Mouse (Mus musculus): ENCODE results near the gene Rela. TPM values are rescaled to one million over a fixed set of nuclear protein-coding genes. Genes with fewer than 3 reads are reported as not detected.
"Not testable (repeated sequence)": the region's sequence is repeated elsewhere in the genome, so short reads cannot be mapped to it uniquely, and the experiment has no call there.

Gene Rela
- total RNA-seq, 2 experiments from 2014 or later, result 17.2 to 17.7 TPM

DNA sequence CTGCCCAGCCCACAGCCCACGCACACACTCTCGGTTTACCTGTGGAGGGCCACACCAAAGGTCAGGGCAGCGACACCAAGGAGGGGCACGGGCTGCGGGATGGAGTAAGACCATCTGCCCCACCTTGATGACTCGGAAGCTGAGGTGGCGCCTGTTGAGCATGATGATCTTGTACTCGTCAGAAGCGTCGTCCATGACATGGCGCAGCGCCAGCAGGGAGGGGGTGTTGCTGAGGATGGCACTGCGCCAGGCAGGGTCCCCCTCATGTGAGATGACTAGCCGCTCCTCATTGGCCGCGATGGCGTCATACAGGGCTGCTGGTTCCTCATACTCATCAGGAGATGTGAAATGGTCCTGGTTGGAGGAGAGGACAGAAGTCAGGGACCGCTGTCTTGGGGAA lies 29.1 kb downstream of the Rela start:
- no peak for DNase-seq

DNA sequence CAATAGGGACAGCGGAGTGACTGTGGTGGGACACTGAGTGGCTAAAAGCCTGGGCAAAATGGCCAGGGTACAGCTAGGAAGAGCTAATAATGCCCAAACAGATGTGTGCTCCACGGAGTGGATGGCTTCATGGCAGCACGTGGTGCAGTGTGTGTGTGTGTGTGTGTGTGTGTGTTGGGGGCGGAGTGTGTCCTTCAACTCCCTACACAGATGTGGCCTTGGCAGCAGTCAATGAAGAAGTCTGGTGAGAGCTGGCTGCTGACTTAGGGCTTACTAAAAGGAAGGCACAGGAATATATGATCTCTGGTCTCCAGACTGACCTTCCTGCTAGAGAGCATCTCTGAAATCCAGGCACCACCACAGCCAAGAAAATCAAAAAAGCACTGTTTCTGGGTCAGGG lies 31.1 kb downstream of the Rela start:
- DNase-seq, result no peak

DNA sequence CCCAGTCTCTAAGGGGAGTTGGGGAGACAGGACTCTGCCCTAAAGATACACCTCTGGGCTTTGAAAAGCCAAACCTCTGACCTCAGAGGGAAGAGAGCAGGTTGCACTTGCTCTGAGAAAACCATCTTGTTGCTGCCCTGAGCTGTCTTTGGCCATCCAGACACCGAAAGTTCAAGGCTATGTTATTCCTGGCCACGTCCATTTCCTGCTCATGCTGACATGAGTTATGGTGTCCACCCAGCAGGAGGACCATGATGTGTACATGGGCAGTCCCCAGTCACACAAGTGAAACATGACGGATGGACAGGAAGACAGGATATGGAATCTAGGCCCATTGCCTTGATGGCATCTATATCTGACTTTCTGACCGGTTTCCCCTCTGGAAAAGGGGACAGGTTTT lies 43.1 kb downstream of the Rela start:
- DNase-seq, result no peak

DNA sequence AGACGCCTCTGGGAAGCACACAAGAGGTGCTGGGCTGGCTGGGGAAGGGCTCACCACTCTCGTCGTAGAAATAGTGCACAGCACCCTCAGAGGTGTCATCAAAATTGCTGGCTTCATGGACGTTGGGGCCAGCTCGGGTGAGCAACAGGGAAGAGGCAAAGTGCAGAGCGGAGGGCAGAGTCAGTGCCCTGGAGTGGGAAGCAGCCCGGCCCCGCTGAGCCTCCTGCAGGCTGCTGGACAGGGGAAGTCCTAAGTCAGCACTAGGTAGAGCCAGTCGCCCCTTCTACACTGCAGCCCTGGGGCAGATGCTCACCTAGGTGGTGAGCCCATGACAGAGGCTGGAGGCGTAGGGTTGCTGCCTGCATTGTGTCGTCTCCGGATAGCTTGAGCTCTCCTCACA lies 47.0 kb downstream of the Rela start:
- DNase-seq, result no peak

DNA sequence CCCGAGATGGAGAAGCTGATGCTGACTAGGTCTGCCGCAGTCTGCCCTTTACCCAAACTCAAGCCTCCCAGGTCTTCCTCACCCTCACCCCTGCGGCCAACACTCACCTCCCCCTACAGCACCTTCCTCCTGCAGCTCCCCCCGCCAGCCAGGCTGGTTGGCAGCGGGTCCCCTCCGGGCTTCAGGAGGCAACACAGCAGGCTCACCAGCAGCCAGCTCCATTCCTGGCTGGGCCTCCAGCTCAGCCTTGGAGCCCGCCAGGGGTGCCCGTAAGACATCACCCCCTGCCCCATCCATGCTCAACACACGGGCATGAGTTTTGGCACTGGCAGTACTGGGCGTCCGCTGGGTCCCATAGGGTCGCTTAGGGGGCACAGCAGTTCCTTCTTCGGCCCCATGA lies 47.7 kb downstream of the Rela start:
- no peak for DNase-seq

DNA sequence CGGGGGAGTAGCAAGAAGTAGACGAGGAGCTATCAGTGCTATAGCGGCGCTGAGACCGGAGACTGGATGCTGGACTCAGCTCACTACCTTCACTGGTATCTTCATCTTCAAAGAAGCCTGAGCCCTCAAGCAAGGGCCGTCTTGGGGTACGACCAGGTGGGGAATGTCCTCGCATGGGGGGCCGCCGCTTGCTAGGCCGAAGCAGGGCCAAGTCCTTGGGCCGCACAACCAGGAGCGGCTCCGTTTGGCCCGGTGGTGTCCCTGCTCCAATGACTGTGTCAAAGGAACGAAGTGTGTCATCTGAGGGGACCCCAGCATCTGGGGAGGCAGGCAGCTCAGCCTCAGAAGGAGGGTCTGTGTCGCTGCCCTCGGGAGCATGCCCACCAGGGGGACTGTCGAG lies 48.1 kb downstream of the Rela start:
- no peak for DNase-seq

DNA sequence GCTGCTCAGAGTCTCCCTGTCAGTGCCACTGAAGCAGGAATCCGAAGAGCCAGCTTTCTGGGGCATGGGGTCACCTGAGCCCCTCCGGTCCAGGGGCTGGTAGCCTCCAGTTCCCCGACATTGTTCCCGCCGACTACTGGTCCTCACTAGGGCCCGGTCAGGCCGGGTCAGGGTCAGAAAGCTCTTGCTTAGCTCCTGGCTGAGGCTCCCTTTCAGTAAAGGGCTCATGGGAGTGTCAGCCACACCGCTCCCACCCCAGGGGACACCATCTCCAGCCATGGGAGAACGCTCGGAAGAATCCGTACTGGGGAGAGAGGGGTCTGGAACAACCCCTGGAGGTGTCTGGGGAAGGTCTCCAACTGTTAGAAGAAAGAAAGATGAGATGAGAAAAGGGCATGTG lies 48.6 kb downstream of the Rela start:
- no peak for DNase-seq

DNA sequence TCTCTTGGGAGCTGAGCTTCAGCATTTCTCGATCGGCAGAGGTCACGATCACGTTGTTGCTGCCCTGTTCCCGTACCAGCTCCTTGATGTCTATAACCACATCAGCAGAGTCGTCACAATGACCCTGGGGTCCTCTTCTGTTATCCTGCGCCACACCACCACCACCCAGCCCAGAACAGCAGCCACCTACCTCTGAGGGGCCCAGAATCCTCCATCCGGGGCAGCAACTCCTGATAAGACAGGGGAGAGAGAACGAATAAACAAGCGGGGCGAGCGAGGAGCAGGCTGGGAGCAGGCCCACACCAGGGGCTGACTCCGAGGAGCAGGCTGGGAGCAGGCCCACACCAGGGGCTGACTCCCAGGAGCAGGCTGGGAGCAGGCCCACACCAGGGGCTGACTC lies 49.2 kb downstream of the Rela start:
- no peak for DNase-seq

DNA sequence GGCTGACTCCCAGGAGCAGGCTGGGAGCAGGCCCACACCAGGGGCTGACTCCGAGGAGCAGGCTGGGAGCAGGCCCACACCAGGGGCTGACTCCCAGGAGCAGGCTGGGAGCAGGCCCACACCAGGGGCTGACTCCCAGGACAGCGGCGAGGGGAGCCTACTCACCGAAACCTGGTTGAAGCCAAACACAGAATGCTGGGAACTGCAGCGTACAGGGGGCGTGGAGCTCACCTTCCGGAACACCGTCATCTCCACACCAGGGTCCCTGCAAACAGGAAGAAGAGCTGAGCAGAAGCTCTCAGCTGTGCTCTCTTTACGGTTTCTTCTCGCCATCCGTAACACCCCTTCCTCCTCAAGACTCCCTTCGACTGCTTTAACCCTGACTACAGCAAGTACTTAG lies 49.7 kb downstream of the Rela start:
- DNase-seq, result not testable (repeated sequence)

DNA sequence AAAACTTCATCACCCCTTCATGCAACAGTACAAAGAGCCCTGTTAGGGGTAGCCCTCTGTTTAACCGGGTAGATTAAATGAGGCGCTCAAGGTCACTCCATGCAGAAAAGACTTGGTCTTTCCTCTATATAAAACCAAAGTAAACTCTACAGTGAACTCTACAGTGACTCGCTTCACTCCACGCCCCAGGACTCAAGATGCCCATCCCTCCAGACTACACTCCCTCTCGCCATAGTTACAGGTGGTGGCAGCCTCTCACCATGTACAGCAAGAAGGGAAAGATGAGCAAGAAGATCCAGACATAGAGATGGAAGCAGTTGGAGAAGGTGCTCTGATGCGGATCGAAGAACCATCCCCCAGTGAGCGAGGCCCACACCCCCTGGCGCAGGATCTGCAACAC lies 50.5 kb downstream of the Rela start:
- no peak for DNase-seq

DNA sequence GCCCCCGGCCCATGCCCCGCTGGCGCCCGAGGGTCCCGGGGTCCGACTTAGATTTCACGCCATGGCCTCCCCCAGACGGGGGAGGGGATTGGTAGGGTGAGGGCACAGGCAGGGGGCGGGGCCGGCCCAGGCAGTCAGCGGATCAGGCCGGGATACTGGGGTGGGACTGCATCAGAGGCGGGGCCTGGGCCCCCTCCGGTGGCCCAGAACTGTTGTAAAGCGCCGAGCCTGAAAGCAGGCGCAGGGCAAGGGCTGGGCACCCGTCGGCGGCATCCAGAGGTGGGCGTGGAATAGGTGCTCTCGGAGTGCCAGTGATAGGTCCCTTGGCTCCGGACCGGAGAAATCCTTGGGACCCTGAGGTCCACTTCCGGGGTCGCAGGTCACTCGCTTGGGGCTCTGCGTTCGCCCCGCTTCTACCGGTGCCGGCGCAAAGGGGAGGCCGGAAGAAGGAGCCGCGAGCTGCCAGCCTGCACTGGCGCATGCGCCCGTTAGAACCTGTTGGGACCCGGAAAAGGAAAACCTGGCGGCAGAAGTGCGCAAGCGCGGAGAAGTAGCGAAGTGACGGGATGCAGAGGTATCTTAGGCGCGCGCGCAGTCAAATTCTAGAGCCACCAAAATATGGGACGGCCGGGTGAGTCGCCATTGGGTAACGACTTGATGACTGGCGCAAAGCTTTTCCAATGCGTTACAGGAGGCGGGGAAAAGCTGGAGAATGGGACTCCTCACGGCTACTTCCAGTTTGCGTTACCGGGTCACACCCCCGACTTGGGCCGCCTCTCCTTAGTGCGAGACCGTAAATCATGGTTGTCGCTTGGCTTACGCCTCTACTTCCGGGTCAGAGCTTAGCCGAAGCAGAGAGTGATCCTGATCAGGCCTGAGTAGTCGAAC lies 51.2 kb downstream of the Rela start, which contains the start of the genes Map3k11 and Pcnx3:
Map3k11 (plus strand) TSS at position 543 of the 888 bp plus-strand sequence.
Pcnx3 (minus strand) TSS at position 709 of the 888 bp plus-strand sequence.
- DNase-seq, result peak; percentile 97 to 98

DNA sequence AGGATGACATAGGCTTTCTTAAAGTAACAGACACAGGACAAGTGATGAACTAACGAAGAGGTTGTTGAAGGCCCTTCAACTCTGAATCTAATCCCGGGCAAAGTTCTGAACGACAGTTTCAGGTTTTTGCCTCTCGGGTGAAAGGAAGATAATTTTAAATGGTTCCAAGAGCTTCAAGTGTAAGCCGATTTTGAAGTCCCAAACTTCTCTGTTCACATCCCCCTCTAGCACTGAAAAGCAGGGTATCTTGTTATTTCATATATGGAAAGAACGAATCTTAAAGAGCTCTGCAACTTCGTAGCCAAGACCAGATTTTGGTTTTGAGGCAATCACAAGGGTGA lies 51.8 kb downstream of the Rela start:
- DNase-seq, result no peak

DNA sequence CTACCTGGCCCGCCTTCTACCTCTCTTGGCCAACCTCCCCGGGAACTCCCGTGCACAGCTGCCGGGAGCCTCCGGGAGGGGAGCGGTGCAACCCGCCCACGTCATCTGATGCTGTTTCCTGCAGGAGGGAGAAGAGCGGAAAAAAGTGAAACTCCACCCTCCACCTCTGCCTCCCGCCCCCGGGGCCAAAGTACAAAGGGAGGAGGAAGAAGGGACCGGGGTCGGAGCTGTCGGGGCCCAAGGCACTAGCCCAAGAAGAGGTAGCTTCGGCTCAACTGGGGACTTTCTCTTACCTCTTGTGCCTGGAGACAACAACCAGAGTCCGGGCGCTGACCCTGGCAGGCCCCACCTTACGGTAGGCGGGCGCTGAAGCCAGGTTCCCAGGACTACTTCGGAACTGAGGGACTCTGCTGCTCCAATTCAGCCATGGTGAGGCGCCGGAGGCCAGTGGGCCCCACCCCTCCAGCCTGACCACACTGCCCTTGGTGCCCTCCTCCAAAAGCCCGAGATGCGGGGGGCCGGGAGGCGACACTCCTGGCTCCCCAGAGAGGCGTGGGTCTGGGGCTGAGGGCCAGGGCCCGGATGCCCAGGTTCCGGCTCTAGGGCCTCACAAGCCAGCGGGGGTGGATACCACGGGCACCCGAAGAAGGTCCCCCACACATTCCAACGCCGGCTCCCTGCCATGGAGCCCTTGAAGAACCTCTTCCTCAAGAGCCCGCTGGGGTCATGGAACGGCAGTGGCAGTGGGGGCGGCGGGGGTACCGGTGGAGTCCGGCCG lies 52.5 kb downstream of the Rela start:
- DNase-seq, result peak; percentile 68 to 74

DNA sequence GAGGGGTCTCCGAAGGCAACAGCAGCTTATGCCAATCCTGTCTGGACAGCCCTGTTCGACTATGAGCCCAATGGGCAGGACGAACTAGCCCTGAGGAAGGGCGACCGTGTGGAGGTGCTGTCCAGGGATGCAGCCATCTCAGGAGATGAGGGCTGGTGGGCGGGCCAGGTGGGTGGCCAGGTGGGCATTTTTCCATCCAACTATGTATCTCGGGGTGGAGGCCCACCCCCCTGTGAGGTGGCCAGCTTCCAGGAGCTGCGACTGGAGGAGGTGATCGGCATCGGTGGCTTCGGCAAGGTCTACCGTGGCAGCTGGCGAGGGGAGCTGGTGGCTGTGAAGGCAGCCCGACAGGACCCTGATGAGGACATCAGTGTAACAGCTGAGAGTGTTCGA lies 53.1 kb downstream of the Rela start:
- DNase-seq, result no peak

DNA sequence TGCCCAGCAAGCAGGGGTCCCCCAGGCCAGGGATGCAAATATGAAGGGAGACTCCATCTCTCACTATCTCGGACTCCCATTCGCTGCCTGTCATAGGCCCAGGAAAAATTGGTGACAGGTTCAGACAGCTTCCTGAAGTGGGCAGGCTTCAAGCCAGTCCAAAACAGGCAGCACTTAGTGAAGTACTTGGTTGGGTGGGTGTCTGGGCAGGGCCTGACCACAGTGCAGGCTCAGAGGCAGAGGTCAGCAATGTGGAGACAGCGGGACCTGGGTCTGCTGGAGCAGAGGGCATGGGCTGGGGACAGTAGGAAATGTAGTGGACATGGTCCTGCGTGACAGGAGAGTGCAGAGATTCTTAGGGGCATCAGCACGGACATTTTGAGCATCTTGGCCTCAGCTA lies 54.3 kb downstream of the Rela start:
- DNase-seq, result no peak

DNA sequence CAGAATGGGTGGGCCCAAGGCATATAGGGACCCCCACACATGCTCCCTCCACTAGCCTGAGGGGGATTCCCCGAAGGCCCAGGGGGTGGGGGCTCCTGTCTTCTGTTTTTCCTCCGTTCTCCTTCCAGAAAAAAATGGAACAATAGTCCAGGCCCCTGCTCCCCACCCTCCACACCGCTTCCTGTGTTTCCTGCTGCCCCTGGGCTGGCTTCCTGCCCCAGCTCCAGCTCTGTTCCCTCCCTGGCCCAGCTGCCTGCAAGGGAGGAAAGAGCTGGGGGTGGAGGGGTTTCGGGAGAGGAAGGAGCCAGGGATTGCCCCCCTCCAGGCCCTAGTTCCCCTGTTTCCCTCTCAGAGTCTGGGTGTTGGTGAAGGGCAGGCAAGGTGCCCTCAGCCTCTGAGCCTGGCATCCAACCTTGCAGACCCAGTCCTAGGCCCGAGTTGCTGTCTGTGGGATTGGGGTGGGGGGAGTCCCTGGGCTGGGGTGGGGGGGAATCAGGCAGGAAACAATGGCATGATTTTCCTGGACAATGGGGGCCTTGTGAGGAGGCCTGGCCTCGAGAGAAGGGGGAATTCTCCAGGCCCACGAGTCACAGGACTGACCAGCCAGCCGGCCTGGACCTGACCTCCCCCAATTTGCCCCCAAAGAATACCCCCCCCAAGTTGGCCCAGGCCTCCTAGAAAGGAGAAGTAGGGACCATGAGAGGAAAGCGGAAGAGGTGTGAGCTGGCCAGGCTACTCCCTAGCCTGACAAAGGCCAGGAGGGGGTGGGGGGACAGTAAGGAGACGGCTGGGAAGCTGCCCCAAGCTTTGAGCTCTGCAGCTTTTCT lies 55.0 kb downstream of the Rela start:
- DNase-seq, result no peak

DNA sequence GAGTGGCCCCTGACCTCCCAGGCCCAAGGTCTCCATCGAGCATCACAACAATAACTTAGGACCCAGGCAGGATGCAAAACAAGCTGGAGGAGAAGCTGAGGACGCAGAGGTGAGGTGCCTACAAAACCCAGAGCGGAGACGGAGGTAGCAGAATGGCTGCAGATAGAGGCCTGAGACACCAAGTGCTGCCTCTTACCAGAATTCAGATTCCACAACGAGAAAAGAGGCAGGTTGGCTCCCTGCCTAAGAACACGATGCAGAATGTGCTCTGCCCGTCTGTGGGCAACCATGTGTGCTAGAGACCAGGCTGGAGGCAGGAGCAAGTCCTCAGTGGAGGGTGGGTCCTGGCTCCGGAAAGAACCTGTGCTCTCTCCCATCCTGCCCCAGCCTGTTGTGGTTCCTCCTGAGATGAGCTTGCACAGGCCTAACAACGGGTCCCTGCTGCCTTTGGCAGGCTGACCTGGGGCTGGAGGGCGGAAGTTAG lies 55.7 kb downstream of the Rela start:
- no peak for DNase-seq

DNA sequence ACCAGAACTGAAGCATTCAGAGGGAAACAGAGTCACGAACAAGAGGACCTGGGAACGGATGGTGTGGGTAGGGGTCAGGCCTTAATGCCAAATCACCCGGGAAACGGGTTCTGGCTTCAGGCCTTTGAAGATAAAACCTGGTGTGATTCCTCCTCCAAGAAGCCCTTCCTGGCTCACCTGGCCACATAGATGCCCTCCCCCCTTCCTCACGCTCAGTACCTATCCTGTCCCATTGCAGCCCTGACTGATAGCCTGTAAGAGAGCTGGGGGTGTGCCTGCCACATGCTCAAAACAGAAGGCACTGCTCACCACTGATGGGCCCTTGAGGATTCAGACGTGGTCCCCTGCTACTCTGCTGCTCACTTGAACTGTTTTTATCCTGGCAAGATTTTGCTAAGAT lies 56.5 kb downstream of the Rela start:
- no peak for DNase-seq

DNA sequence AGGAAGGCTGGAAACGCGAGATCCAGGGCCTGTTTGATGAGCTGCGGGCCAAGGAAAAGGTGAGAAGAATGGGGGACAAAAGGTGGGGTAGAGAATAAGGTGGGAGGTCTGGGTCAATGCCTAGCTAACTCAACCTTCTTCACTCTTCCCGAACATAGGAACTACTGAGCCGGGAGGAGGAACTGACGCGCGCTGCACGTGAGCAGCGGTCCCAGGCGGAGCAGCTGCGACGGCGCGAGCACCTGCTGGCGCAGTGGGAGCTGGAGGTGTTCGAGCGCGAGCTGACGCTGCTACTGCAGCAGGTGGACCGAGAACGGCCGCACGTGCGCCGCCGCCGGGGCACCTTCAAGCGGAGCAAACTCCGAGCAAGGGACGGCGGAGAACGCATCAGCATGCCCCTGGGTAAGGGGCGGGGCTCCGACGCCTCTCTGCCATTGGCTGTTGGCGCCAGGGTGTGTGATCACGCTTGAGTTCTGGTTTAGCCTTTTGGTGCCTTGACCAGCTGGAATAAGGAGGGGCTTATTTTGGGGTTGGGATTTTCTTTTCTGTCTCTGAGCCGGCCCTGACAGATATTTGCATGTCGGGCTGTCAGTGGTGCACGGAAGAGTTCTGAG lies 58.7 kb downstream of the Rela start:
- no peak for DNase-seq

All from layer of hippocampus, postnatal 36 days (tissue).